25 mouse cellular contexts compared by ENCODE assay signal in genomic region chr6:76330176-76330575, GRCm38 (mm10).
A peak's percentile ranks its signal among the peaks of the same experiment; 100 is the strongest.
DNase-seq lines count a peak whose midpoint lies in the region; ATAC-seq and TF ChIP-seq lines count a peak whose summit lies in the region.
"Had no signal": no experiment of that assay in that cellular context is flagged by ENCODE, and none has a peak within 500 bp of the region (broad histone marks: within the 10 kb centered on the region; RNA-seq: fewer than 3 reads in every experiment).

No protein-coding gene starts in this region.

- H3K27ac ChIP-seq in hindbrain, postnatal 0 days = no peak overlapping the region
- no peak overlapping the region for H3K27ac ChIP-seq in hindbrain, embryonic 13.5 days
- no peak overlapping the region for H3K27ac ChIP-seq in midbrain, postnatal 0 days (ENCODE audit: low read depth, low read length)
- H3K27ac ChIP-seq in midbrain, embryonic 16.5 days (ENCODE audit: low read length) = no peak overlapping the region
- H3K27ac ChIP-seq: embryonic facial prominence, embryonic 13.5 days; embryonic facial prominence, embryonic 15.5 days; forebrain, embryonic 10.5 days; forebrain, embryonic 12.5 days had no signal

- 57% methylated on average over 2 of the region's 2 CpGs for WGBS in hindbrain, postnatal 0 days
- WGBS in hindbrain, embryonic 13.5 days = 89% methylated on average over 2 of the region's 2 CpGs
- WGBS in midbrain, postnatal 0 days = 88% methylated on average over 2 of the region's 2 CpGs
- WGBS in midbrain, embryonic 16.5 days = 83% methylated on average over 2 of the region's 2 CpGs

- no peaks in the 10 kb centered on the region for H3K4me1 ChIP-seq in hindbrain, postnatal 0 days (ENCODE audit: insufficient read depth, low read length)
- H3K4me1 ChIP-seq in hindbrain, embryonic 13.5 days (replicated peaks) = no peaks in the 10 kb centered on the region
- no peaks in the 10 kb centered on the region for H3K4me1 ChIP-seq in midbrain, postnatal 0 days (ENCODE audit: insufficient read depth, low read length)
- H3K4me1 ChIP-seq in midbrain, embryonic 16.5 days (ENCODE audit: control insufficient read depth, insufficient read depth, low read length) = no peaks in the 10 kb centered on the region
- H3K4me1 ChIP-seq: embryonic facial prominence, embryonic 13.5 days; embryonic facial prominence, embryonic 15.5 days; forebrain, embryonic 10.5 days; forebrain, embryonic 12.5 days had no signal

- no peaks in the 10 kb centered on the region for H3K27me3 ChIP-seq in hindbrain, postnatal 0 days (ENCODE audit: insufficient read depth, low read length)
- H3K27me3 ChIP-seq in hindbrain, embryonic 13.5 days = no peaks in the 10 kb centered on the region
- H3K27me3 ChIP-seq in midbrain, postnatal 0 days (ENCODE audit: insufficient read depth, low read length) = no peaks in the 10 kb centered on the region
- no peaks in the 10 kb centered on the region for H3K27me3 ChIP-seq in midbrain, embryonic 16.5 days (ENCODE audit: control insufficient read depth, insufficient read depth, low read depth, low read length)
- H3K27me3 ChIP-seq: CH12.LX; embryonic facial prominence, embryonic 13.5 days; embryonic facial prominence, embryonic 15.5 days; forebrain, embryonic 12.5 days had no signal

- no peak overlapping the region for H3K9ac ChIP-seq in hindbrain, postnatal 0 days (replicated peaks; ENCODE audit: low read length)
- H3K9ac ChIP-seq in hindbrain, embryonic 13.5 days = no peak overlapping the region
- H3K9ac ChIP-seq in midbrain, postnatal 0 days (replicated peaks; ENCODE audit: low read length, poor library complexity, severe bottlenecking) = no peak overlapping the region
- H3K9ac ChIP-seq in midbrain, embryonic 16.5 days (ENCODE audit: low read depth, low read length) = no peak overlapping the region
- H3K9ac ChIP-seq: embryonic facial prominence, embryonic 13.5 days; embryonic facial prominence, embryonic 15.5 days; forebrain, embryonic 12.5 days had no signal

- no peak overlapping the region for H3K4me2 ChIP-seq in hindbrain, postnatal 0 days (ENCODE audit: low read depth, low read length)
- no peak overlapping the region for H3K4me2 ChIP-seq in hindbrain, embryonic 13.5 days
- no peak overlapping the region for H3K4me2 ChIP-seq in midbrain, postnatal 0 days (ENCODE audit: low read depth, low read length, poor library complexity, severe bottlenecking)
- no peak overlapping the region for H3K4me2 ChIP-seq in midbrain, embryonic 16.5 days (ENCODE audit: low read length)
- H3K4me2 ChIP-seq: embryonic facial prominence, embryonic 13.5 days; embryonic facial prominence, embryonic 15.5 days; forebrain, embryonic 12.5 days had no signal

- no peaks in the 10 kb centered on the region for H3K9me3 ChIP-seq in hindbrain, postnatal 0 days (ENCODE audit: low read length)
- no peaks in the 10 kb centered on the region for H3K9me3 ChIP-seq in hindbrain, embryonic 13.5 days
- no peaks in the 10 kb centered on the region for H3K9me3 ChIP-seq in midbrain, postnatal 0 days (ENCODE audit: low read length)
- no peaks in the 10 kb centered on the region for H3K9me3 ChIP-seq in midbrain, embryonic 16.5 days (replicated peaks; ENCODE audit: control insufficient read depth, low read length, poor library complexity, severe bottlenecking)
- H3K9me3 ChIP-seq: embryonic facial prominence, embryonic 13.5 days; embryonic facial prominence, embryonic 15.5 days; forebrain, embryonic 10.5 days; forebrain, embryonic 12.5 days; G1E had no signal

- no peak for ATAC-seq in hindbrain, postnatal 0 days
- ATAC-seq in hindbrain, embryonic 13.5 days (ENCODE audit: low FRiP score) = no peak
- ATAC-seq in midbrain, postnatal 0 days (ENCODE audit: low FRiP score) = no peak
- ATAC-seq in midbrain, embryonic 16.5 days = no peak
- ATAC-seq: CD4-positive, CD25-positive, alpha-beta regulatory T cell, adult 4 months; forebrain, embryonic 14.5 days; forebrain, embryonic 16.5 days had no signal

- no peak for TF ChIP-seq CTCF in hindbrain, postnatal 0 days (IDR thresholded peaks at IDR 0.05; ENCODE audit: low read depth)
- no peak for TF ChIP-seq CTCF in midbrain, postnatal 0 days (IDR thresholded peaks at IDR 0.05)

- H3K4me3 ChIP-seq in hindbrain, postnatal 0 days (ENCODE audit: low read length) = no peak overlapping the region
- no peak overlapping the region for H3K4me3 ChIP-seq in hindbrain, embryonic 13.5 days
- no peak overlapping the region for H3K4me3 ChIP-seq in midbrain, postnatal 0 days (ENCODE audit: low read depth, low read length)
- no peak overlapping the region for H3K4me3 ChIP-seq in midbrain, embryonic 16.5 days (ENCODE audit: low read depth, low read length)
- H3K4me3 ChIP-seq: embryonic facial prominence, embryonic 13.5 days; embryonic facial prominence, embryonic 15.5 days; erythroblast, embryonic 14.5 days; forebrain, embryonic 10.5 days; forebrain, embryonic 12.5 days had no signal

- H3K36me3 ChIP-seq in hindbrain, postnatal 0 days (ENCODE audit: insufficient read depth, low read length) = no peaks in the 10 kb centered on the region
- H3K36me3 ChIP-seq in hindbrain, embryonic 13.5 days = no peaks in the 10 kb centered on the region
- no peaks in the 10 kb centered on the region for H3K36me3 ChIP-seq in midbrain, postnatal 0 days (ENCODE audit: insufficient read depth, low read length)
- no peaks in the 10 kb centered on the region for H3K36me3 ChIP-seq in midbrain, embryonic 16.5 days (ENCODE audit: control insufficient read depth, insufficient read depth, low read length)
- H3K36me3 ChIP-seq: embryonic facial prominence, embryonic 13.5 days; embryonic facial prominence, embryonic 15.5 days; forebrain, embryonic 10.5 days; forebrain, embryonic 12.5 days; G1E had no signal

- DNase-seq in cerebellum, postnatal 10 days = peak; percentile 62 to 65
- no peak for DNase-seq in cerebellum, postnatal 4 days (ENCODE audit: low spot score in 2 of 2)
- DNase-seq in hindbrain, postnatal 0 days (ENCODE audit: low spot score) = peak; percentile 21
- peak; percentile 1 for DNase-seq in midbrain, postnatal 0 days (ENCODE audit: low spot score)
- DNase-seq: adrenal gland, adult 2 months; adrenal gland, postnatal 10 days; adrenal gland, postnatal 25 days; B cell, adult 2 months; cerebellum, adult 11 months; cerebellum, adult 18-20 months; cerebellum, adult 8-10 months; cerebellum, adult 9-11 months; embryo, embryonic 11 days had no signal

Comparison
In these comparisons a context has a peak if more than half of its experiments do, and no peak if none do; other contexts are left out.
1. DNase-seq: peak in cerebellum, postnatal 10 days (2 of 2), hindbrain, postnatal 0 days (single experiment) and midbrain, postnatal 0 days (single experiment); none in cerebellum, postnatal 4 days (0 of 2).